Mouse (Mus musculus): ENCODE data around the gene Cers1.

Gene Cers1

GRCm38 (mm10) chr8:70315624-70316510 lies at the start of gene Cers1:
TSS of gene Cers1 (plus strand) at chr8:70315775.
- peak; percentile 78 to 84 for DNase-seq (ENCODE audit: low spot score in 2 of 2)

GRCm38 (mm10) chr8:70267674-70268073 lies 47.9 kb upstream of the Cers1 start:
- no peak for DNase-seq (ENCODE audit: low spot score in 2 of 2)

GRCm38 (mm10) chr8:70268311-70268710 lies 47.3 kb upstream of the Cers1 start:
- DNase-seq (ENCODE audit: low spot score in 2 of 2): no peak

- DNase-seq (ENCODE audit: low spot score in 2 of 2): peak; percentile 42 to 53
Observed at GRCm38 (mm10) chr8:70268799-70269565, 46.6 kb upstream of the Cers1 start.

DNA sequence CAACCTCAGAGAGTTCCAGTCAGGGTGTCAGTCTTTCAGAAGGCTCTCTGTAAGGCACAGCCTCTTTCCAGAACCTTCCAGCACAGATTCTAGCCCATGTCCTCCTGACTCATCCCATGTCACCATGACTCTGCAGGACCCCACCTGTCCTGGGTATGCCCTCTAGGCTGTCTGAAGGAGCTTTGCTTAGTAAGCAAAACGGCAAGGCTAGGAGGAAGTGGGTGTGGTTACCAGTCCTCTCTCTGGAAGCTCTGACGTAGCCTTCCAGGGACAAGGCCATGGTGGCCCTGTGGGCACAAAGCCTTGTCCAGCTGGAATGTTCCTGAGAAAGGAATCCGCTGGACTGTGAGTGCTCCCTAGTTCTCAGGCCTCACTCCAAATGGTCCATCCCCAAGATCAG lies 42.6 kb upstream of the Cers1 start:
- DNase-seq (ENCODE audit: low spot score in 2 of 2): no peak

- no peak for DNase-seq (ENCODE audit: low spot score in 2 of 2)
Observed at GRCm38 (mm10) chr8:70274350-70274749, 41.2 kb upstream of the Cers1 start.

DNA sequence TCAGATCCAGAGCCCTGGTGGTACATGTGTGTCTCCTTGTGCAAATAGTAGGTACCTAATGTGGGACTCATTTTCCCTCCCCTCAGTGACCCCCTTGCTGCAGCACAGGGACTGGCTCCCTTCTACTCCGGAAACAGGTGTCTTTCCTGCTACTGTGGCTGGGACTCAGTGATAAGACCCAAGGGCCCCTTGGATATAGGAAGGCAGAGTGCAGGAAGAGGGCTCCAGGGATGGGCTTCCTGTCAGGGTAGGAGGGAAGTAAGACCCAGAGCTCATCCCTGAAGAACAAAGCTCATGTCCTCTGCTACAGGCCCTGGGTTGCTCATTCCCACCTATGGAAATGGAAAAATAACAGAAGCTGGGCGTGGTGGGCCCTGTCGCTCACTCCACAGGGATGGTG lies 39.1 kb upstream of the Cers1 start:
- DNase-seq (ENCODE audit: low spot score in 2 of 2): no peak

DNA sequence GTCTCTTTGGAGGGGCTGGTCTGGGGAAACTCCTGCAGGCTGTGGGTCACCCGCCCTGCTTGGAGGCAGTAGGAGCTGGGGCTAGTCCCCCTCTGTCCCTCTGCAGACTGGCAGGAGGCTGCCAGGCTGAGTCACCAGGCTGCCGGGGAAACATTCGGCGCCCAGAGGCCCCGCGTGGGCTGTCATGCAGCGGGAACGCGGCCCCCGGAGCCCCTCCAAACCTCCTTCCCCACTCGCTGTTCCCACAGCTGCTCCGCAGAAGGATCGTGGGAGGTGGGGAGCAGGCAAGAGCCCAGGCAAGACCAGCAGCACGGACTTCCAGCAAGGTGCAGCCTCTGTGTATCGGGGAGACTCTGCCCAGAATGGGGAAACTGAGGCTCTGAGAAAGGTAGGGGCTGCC lies 37.4 kb upstream of the Cers1 start:
- DNase-seq (ENCODE audit: low spot score in 2 of 2): peak; percentile 38 to 51

DNA sequence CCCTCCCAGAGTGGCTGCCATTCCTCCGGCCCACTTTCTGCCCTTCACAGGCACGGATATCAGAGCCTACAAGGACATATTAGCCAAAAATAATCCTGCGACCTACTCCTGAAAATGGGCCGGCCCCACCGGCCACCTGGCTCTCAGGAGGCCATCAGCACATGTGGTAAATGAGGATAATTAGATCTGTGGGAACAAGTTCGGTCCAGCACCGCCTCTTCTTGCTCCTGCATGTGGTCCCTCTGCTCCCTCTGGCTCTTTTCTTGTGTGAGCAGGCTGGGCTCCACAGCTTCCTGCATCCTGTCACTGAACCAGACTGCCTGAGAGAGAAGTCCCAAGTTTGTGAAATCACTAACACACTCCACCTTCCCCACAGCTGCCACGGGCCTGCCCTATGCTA lies 36.3 kb upstream of the Cers1 start:
- no peak for DNase-seq (ENCODE audit: low spot score in 2 of 2)

DNA sequence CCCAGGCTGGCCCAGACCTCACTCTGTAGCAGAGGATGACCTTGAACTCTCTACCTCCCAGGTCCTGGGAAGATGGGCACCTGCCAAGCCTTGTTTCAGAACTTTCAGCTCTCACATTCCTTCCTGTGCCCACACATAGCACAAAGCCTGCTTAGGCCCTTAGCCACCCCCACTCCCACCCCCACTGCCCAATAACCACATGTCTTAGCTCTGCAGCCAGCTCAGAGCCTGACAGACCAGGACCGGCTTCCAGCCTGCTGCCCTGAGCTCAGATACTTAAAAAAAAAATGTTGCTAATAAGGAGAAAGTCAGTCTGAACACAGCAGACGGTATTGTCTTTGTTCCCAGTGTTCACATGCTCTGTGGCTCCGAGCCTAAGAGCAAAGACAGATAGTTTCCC lies 34.6 kb upstream of the Cers1 start:
- no peak for DNase-seq (ENCODE audit: low spot score in 2 of 2)

- peak; percentile 65 for DNase-seq (ENCODE audit: low spot score in 2 of 2)
Observed at GRCm38 (mm10) chr8:70282603-70283135, 32.9 kb upstream of the Cers1 start, which contains the start of gene Homer3. TSS of gene Homer3 (plus strand) at chr8:70282827.

DNA sequence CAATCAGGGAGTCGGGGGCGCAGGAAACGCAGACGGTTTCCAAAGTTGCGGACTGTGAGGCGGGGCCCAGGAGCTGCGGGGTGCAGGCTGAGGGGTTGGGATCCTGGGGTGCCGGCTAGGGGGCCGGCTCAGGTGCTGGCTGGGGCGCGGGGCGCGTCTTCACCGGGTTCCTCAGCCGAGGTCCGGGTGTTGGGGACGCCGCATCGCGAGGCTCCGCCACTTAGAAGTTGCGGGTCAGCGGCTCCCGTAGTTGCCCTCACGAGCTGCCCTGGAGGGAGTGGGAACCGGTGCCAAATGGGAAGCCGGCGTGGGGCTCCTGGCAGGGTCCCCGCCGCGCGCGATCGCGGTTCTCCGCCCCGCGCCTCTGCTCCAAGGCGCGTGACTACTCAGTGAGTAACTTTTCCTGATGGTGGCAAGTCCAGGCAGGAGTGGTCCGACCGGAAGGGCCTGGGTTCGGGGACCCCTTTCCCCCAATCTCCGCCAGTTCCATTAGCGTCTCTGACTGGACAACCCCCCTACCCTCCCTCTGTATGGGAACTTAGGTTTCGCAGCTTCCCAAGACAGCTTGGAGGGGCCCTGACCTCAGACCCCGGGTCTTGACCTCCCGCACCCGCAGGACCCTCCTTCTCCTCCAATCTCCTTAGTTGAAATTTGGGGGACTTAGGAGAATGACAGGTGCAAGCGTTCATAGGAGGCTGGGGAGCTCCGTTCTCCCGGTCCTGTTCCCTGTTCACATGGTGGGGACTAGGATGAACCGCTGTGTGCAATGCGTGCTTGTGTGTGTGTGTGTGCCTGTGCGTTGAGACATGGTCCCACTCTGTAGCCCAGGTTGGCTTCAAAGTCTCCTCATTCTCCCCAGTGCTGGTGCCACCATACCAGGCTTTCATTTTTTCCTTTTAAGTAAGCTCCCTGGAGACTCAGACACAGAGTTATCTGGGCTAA lies 32.2 kb upstream of the Cers1 start:
- no peak for DNase-seq (ENCODE audit: low spot score in 2 of 2)

DNA sequence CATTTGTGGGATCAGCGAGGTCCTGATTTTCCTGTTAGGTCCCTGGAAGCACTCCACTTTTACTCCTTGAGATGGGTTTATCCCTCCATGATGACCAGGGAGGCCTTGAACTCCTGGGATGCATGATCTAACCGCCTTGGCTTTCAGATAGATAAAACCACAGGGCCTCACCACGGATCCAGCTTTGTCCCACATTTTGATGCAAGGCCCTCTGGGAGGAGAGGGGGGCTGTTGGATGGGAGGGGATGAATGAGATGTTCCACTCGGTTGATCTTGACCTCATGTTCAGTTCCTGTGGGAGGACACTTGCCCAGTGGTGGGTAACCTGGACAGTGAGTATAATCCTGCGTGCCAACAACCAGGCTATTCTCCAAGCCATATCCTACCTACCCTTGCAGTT lies 31.2 kb upstream of the Cers1 start:
- DNase-seq (ENCODE audit: low spot score in 2 of 2): no peak

DNA sequence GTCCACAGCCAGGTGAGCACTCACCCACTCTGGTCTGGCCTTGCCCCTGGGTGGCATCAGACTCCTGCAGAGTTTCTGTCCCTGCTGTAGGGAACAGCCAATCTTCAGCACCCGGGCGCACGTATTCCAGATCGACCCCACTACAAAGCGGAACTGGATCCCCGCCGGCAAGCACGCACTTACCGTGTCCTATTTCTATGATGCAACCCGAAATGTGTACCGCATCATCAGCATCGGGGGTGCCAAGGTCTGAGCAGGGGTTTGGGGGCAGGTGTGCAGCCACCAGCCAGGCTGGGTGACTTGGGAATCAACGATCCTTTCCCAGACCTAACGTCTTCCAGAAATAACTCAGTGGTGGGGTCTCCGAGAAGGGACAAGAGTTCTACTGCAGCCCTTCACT lies 30.3 kb upstream of the Cers1 start:
- no peak for DNase-seq (ENCODE audit: low spot score in 2 of 2)

GRCm38 (mm10) chr8:70286737-70287136 lies 28.8 kb upstream of the Cers1 start:
- DNase-seq (ENCODE audit: low spot score in 2 of 2): no peak

DNA sequence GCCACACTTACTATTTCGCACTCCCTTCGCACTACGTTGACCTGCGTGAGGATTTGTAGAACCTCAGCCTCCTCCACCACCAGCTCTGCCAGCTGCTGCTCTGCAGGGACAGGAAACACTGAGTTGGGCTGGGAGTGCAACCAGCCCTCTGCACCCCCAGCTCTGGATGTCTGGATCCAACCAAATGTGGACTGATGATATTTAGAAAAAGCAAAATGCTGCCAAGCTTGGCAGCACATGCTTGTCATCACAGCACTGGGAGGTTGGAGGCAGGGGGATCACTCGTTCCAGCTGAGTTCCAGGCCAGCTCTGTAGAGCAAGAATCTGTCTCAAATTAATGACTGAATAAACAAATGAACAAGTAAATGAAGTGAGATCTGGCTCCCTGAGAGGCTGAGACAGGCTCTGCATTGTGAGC lies 21.6 kb upstream of the Cers1 start:
- no peak for DNase-seq (ENCODE audit: low spot score in 2 of 2)

DNA sequence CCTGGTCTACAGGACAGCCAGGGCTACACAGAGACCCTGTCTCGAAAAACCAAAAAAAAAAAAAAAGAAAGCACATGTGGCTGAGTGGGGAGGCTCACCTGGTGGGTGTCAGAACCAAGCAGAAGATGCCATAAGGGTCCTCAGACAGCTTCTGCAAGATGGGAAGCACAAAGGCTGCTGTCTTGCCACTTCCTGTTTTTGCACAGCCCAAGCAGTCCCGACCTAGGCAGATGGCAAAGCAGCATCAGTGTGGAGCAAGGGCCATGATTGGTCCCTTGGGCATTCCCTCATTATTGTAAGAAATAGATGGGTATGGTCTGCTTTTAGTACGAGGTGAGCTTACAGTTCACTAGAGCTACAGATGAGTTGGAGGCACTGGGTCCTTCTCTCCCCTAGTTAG lies 14.7 kb upstream of the Cers1 start:
- no peak for DNase-seq (ENCODE audit: low spot score in 2 of 2)

DNA sequence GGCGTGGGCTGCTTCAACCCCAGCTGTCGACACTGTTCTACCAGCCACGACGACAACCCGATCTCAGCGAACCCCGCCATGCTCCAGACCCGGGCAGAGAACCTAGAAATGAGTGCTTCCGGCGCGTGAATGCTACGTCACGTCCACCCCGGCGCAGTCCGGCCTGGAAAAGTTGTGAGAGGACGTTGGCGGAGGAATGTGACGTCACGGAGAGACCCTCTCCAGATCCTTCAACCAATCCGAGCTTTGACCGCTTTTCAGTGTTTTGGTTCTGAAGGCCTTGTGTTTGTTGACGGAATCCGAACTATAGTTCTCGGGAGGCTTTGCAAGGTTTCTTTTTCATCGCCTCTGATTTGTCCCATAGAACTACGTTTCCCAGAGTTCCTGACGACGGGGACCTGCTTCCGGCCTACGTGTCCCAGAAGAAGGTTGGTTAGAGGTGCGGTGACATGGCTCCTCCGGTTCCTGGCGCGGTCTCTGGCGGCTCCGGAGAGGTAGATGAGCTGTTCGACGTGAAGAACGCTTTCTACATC lies 13.2 kb upstream of the Cers1 start, which contains the start of the genes Ddx49 and Cope:
Gene Ddx49, minus strand, starts transcription at position 132 of the 533 bp plus-strand sequence.
Gene Cope, plus strand, starts transcription at position 161 of the 533 bp plus-strand sequence.
- DNase-seq (ENCODE audit: low spot score in 2 of 2): peak; percentile 98

- no peak for DNase-seq (ENCODE audit: low spot score in 2 of 2)
Observed at GRCm38 (mm10) chr8:70302901-70303300, 12.7 kb upstream of the Cers1 start.

GRCm38 (mm10) chr8:70309311-70309710 lies 6.3 kb upstream of the Cers1 start:
- no peak for DNase-seq (ENCODE audit: low spot score in 2 of 2)

DNA sequence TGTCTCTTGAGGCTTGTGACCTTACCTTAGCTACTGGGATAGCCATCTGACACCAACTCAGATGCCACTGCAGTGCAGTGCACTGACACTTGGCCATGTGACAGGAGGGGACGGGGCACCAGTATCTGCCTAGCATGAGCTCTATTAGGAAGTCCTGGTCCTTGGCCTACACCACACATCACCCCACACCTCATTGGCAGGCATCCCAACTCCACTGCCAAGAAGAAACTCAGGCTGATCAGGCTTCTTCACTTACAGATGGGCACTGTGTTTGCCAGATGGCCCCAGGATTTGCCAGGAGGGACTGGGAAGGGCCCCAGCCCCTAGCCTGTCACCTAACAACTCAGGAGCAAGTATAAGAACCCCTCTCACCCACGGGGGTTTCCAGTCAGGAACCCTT lies 2.2 kb upstream of the Cers1 start:
- DNase-seq (ENCODE audit: low spot score in 2 of 2): no peak

All from frontal cortex, postnatal 36 days (tissue).